Mouse (Mus musculus): ENCODE measurements around the gene Hdac1.

Gene Hdac1

GRCm38 (mm10) chr4:129511413-129512096, 31.0 kb downstream of the Hdac1 start:
- in situ Hi-C loops (cut with MboI, MseI) = no loop called here

- in situ Hi-C loops (cut with MboI, MseI) = no loop called here
These were observed 31.6 kb downstream of the Hdac1 start for GRCm38 (mm10) chr4:129510723-129511412.

- in situ Hi-C loops (cut with MboI, MseI) = no loop called here
These were observed 32.9 kb downstream of the Hdac1 start for GRCm38 (mm10) chr4:129509650-129510049.

- in situ Hi-C loops (cut with MboI, MseI) = no loop called here
These were observed 33.5 kb downstream of the Hdac1 start for GRCm38 (mm10) chr4:129508834-129509600.

- in situ Hi-C loops (cut with MboI, MseI) = no loop called here
These were observed 34.3 kb downstream of the Hdac1 start for GRCm38 (mm10) chr4:129508237-129508515.

- in situ Hi-C loops (cut with MboI, MseI) = no loop called here
These were observed 34.9 kb downstream of the Hdac1 start for GRCm38 (mm10) chr4:129507434-129508236.

- in situ Hi-C loops (cut with MboI, MseI) = no loop called here
These were observed 37.0 kb downstream of the Hdac1 start for GRCm38 (mm10) chr4:129505511-129505910.

- in situ Hi-C loops (cut with MboI, MseI) = no loop called here
These were observed 39.5 kb downstream of the Hdac1 start for GRCm38 (mm10) chr4:129502901-129503444.

GRCm38 (mm10) chr4:129502327-129502888, 40.1 kb downstream of the Hdac1 start:
- in situ Hi-C loops (cut with MboI, MseI) = no loop called here

- in situ Hi-C loops (cut with MboI, MseI) = no loop called here
These were observed 41.6 kb downstream of the Hdac1 start for GRCm38 (mm10) chr4:129500607-129501566.

GRCm38 (mm10) chr4:129500017-129500416, 42.5 kb downstream of the Hdac1 start:
- in situ Hi-C loops (cut with MboI, MseI) = no loop called here

GRCm38 (mm10) chr4:129498941-129499340, 43.6 kb downstream of the Hdac1 start:
- in situ Hi-C loops (cut with MboI, MseI) = no loop called here

- in situ Hi-C loops (cut with MboI, MseI) = no loop called here
These were observed 45.9 kb downstream of the Hdac1 start for GRCm38 (mm10) chr4:129496631-129497030.

- in situ Hi-C loops (cut with MboI, MseI) = no loop called here
These were observed 46.6 kb downstream of the Hdac1 start for GRCm38 (mm10) chr4:129495672-129496562.

GRCm38 (mm10) chr4:129494681-129495080, 47.8 kb downstream of the Hdac1 start:
- in situ Hi-C loops (cut with MboI, MseI) = no loop called here

GRCm38 (mm10) chr4:129490972-129491880, 51.3 kb downstream of the Hdac1 start, which contains the start of the genes Tssk3 and Fam229a:
TSS of gene Tssk3 (minus strand) at chr4:129491022.
TSS of gene Fam229a (plus strand) at chr4:129491190.
- in situ Hi-C loops (cut with MboI, MseI) = no loop called here

- in situ Hi-C loops (cut with MboI, MseI) = no loop called here
These were observed 61.4 kb downstream of the Hdac1 start for GRCm38 (mm10) chr4:129481090-129481489.

- in situ Hi-C loops (cut with MboI, MseI) = no loop called here
These were observed 62.6 kb downstream of the Hdac1 start for GRCm38 (mm10) chr4:129479863-129480262.

All from T-helper 2 cell (primary cell).